ENCODE assay signal across 13 mouse cellular contexts in the genomic region with DNA sequence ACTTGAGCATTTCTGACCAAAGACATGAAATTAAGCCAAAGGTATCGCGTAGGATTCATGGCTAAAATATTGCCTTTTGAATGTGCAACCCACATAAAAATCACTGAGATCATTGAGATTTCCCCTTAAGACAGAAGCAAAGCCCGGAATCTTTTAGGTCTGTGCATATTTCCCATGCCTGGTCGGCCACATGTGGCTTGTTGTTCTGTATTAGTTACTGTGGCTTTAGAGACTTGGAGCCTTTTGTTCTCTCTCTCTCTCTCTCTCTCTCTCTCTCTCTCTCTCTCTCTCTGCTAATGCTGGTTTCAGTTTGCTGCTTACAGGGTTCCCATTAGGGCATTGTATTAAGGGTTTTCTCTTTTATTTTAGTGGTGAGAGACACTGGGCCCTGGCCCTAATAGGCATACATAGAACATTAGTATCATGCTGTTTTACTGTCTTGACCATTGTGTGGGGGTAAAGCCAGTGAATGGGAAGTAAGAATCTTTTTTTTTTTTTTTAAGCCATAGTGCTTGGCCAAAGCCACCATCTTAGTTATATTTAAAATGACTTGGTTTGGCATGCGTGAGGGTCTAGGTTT.
"Had no signal": no experiment of that assay in that cellular context is flagged by ENCODE, and none has a peak within 500 bp of the region (broad histone marks: within the 10 kb centered on the region; RNA-seq: fewer than 3 reads in every experiment).

No protein-coding gene starts in this region.

- H3K9ac ChIP-seq: kidney, embryonic 15.5 days; liver, embryonic 15.5 days had no signal

- H3K27me3 ChIP-seq: kidney, embryonic 15.5 days; liver, embryonic 15.5 days had no signal

- ATAC-seq: lung, postnatal 0 days had no signal

- DNase-seq: kidney, adult 2 months; kidney, postnatal 14 days; lung, adult 2 months; lung, postnatal 36 days; midbrain, embryonic 14.5 days; right cerebral cortex, postnatal 25 days; thymus, postnatal 4 days had no signal

- H3K9me3 ChIP-seq: kidney, embryonic 15.5 days; limb, embryonic 10.5 days; liver, embryonic 15.5 days had no signal

- H3K4me3 ChIP-seq: kidney, embryonic 15.5 days; left cerebral cortex, adult 2 months; limb, embryonic 10.5 days; liver, embryonic 15.5 days had no signal

- H3K27ac ChIP-seq: kidney, embryonic 15.5 days; left cerebral cortex, adult 2 months; limb, embryonic 10.5 days; liver, embryonic 15.5 days had no signal

- H3K4me2 ChIP-seq: kidney, embryonic 15.5 days; liver, embryonic 11.5 days; liver, embryonic 15.5 days had no signal

- H3K4me1 ChIP-seq: kidney, embryonic 15.5 days; limb, embryonic 10.5 days; liver, embryonic 15.5 days had no signal

- H3K36me3 ChIP-seq: kidney, embryonic 15.5 days; limb, embryonic 10.5 days; liver, embryonic 15.5 days had no signal
